Mouse (Mus musculus) left cerebral cortex, adult 9 months (tissue): Measurements from ENCODE around the gene Olfr726.

Experiments
- DNase-seq, 2 experiments: peaks; one replicate each; pipeline ENCODE4 v3.0.0; 2022; ENCODE audit warnings: low spot score in 2 of 2

Gene Olfr726

GRCm38 (mm10) chr14:50090853-50091252 lies at the start of gene Olfr726:
TSS of gene Olfr726 (minus strand) at chr14:50090953.
- DNase-seq: no peak

DNA sequence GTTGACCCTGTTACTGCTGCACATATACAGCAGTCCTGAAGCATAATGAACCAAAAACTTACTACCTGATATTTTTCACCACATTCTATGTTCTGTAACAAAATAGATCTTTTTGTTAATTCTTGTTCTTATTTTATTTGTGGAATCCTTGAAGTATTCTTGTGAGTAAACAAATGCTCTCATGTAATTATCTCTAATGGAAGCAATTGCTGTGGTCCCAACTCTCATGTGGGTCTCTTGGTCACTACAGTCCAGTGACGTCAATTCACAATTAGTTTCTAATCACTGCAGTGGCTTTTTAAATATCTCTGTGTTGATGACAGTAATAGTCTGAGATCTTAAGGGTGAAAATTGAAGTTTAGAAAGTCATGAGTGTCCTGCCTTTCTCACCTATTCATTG lies 32.1 kb upstream of the Olfr726 start, which contains the start of gene Olfr727:
TSS of gene Olfr727 (plus strand) at position 301 of the 400 bp plus-strand sequence.
- no peak for DNase-seq

DNA sequence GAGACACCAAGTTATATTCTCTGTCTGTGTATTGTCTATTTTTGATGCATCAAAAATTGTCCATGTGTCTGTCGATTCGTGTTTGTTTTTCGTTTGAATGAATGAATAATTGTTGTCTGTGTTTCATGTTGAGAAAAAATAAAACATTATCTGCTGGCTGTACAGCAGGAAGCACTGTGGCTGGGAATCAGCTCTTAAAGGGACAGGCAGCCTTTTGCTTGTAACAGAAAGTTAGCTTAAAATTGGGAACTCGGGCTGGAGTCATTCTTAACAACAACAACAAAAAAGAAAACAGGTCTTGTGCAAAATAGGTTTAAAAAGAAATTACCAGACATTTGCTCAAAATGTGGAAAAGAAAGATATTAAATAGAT lies 28.0 kb downstream of the Olfr726 start:
- no peak for DNase-seq

DNA sequence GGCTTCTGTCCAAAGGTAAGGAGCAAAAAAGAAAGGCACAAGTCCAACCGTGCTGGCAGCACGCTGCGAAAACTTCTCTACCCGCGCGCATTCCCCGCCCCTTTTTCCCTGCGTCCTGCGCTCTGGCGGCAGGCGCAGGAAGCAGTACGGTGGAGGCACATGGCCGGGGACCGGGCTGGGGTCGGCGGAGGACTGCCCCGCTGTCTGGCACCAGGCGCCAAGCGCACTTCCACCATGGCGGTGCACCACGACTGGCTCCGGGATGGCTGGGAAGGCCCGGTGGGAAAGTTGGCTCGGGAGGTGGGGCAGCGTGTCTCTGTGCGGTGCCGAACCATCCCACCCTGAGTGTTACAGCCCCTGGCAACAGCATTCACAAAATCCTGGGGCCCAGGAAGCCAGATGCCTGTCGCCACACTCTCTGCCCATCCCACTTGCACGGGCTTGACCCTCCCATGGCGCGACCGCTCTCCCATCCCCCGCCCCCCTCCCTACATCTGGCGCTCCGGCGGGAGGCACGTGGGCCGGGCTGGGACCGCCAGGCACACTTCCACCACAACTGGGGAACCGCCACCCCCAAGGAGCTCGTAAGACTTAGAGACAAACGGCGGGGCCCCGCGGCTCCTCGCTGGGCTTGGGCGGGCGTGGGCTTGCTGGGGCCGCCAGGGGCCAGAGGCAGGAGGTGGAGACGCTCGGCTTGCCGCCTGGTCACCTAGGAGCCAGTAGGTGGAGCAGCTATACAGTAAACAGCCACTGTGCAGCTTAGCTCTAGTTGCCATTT lies 28.6 kb downstream of the Olfr726 start:
- DNase-seq: peak in 1 of 2 experiments; percentile 39

DNA sequence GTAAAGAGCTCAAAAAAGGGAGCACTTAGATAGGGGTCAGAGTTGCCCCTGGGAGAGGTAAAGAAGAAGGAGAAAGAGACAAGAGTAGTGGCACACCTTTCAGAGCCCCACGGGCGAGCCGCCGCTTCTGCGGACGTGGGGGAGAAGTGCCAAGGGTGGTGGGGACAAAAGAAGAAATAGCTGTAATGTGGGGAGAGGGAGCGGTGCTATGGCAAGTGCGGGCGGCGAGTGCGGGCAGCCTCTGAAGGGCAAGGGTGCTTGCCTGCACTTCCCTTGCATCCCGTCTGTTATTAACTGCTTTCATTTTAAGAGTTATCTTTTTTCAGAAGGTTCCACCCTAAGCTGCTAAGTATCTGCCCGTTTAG lies 29.2 kb downstream of the Olfr726 start:
- DNase-seq: no peak

DNA sequence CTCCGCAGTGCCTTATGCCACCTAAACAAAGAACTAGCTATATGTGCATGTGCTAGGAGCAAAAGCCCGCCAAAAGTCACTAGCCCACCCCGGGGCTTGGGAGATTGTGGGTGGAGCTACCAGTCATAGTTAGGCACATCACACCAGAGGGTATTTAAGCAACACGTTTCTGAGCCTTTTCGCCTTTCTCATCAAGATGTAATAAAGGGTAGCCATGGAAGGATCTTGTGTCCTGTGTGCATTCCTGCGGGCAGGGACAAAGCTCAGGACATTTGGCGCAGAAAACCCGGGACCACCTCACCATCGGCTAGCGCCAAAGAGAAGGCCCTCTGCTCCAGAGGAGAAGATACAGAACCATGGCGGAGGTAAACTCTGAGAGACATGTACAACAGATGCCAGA lies 29.6 kb downstream of the Olfr726 start:
- no peak for DNase-seq

GRCm38 (mm10) chr14:50040275-50040674 lies 50.5 kb downstream of the Olfr726 start, which contains the start of gene Olfr725:
TSS of gene Olfr725 (minus strand) at chr14:50040375.
- no peak for DNase-seq
